Mouse (Mus musculus) stomach, embryonic 15.5 days (tissue): ENCODE data around the gene Pilra. TPM values are rescaled to one million over a fixed set of nuclear protein-coding genes. Genes with fewer than 3 reads are reported as not detected.

Experiments
- ATAC-seq: fragments of 200-750 bp; cut with Nextera tagmentation; 2 replicates; pipeline ENCODE4 v1.8.0; 2017; ENCODE audit warnings: low read depth, moderate number of reproducible peaks, moderate TSS enrichment; ENCODE audit not compliant: insufficient read depth, low FRiP score
- H3K27ac ChIP-seq: fragments of 300-500 bp; sonication (generic); 2 replicates; pipeline ENCODE4 v1.5.1; 2015; ENCODE audit warnings: mild to moderate bottlenecking, inconsistent platforms
- H3K27me3 ChIP-seq: fragments of 300-500 bp; sonication (generic); replicated peaks from 2 replicates; pipeline ENCODE4 v1.6.1; 2015; ENCODE audit warnings: inconsistent platforms
- H3K36me3 ChIP-seq: fragments of 300-500 bp; sonication (generic); 2 replicates; pipeline ENCODE4 v1.6.1; 2015; ENCODE audit warnings: inconsistent platforms
- H3K4me1 ChIP-seq: fragments of 300-500 bp; sonication (generic); 2 replicates; pipeline ENCODE4 v1.6.1; 2015; ENCODE audit warnings: inconsistent platforms
- H3K4me2 ChIP-seq: fragments of 300-500 bp; sonication (generic); 2 replicates; pipeline ENCODE4 v1.6.1; 2015; ENCODE audit warnings: mild to moderate bottlenecking, inconsistent platforms
- H3K4me3 ChIP-seq: fragments of 300-500 bp; sonication (generic); replicated peaks from 2 replicates; pipeline ENCODE4 v1.5.1; 2015; ENCODE audit warnings: inconsistent platforms
- H3K9ac ChIP-seq: fragments of 300-500 bp; sonication (generic); 2 replicates; pipeline ENCODE4 v1.6.1; 2015; ENCODE audit warnings: inconsistent platforms
- H3K9me3 ChIP-seq: fragments of 300-500 bp; sonication (generic); 2 replicates; pipeline ENCODE4 v1.6.1; 2016; ENCODE audit warnings: inconsistent platforms
- polyA plus RNA-seq: library from polyadenylated mRNA; unstranded; fragments of >200 nt; fragmentation: Nextera tagmentation; extraction: Ambion mirVana; gene quantifications from 2 replicates; pipeline ENCODE4 v1.2.1, GENCODE M21; 2015

Pilra gene
- polyA plus RNA-seq, 1 experiment from 2014 or later, result 2.2 TPM

GRCm38 (mm10) chr5:137772755-137773154 lies 63.3 kb downstream of the Pilra start:
- Histone ChIP-seq H3K27me3 (no peaks in the 10 kb centered on the region), H3K27ac (no peak overlapping the region), H3K4me1 (0 out of 2 replicates have a peak, but pooled peaks cover 8% of the 10 kb centered on the region), H3K9ac (no peak overlapping the region), H3K4me3 (no peak overlapping the region), H3K4me2 (no peak overlapping the region), H3K36me3 (no peaks in the 10 kb centered on the region), H3K9me3 (no peaks in the 10 kb centered on the region)
- no peak for ATAC-seq

Other genes with a start within 250 kb of the Pilra start
- 30.6 TPM in 2 replicates for gene Mospd3, start 235.2 kb downstream of the Pilra start, polyA plus RNA-seq
- 112 and 115 TPM in 2 replicates for gene Pcolce, start 222.5 kb downstream of the Pilra start, polyA plus RNA-seq
- 0.13 and 0.26 TPM in 2 replicates for gene Fbxo24, start 207.3 kb downstream of the Pilra start, polyA plus RNA-seq
- gene Lrch4, start 207.2 kb downstream of the Pilra start, polyA plus RNA-seq, result 36.0 and 38.5 TPM in 2 replicates
- gene Gm20605, start 207.1 kb downstream of the Pilra start, polyA plus RNA-seq, result 6.6 and 9.4 TPM in 2 replicates
- gene Sap25, start 194.9 kb downstream of the Pilra start, polyA plus RNA-seq, result 5.8 and 8.9 TPM in 2 replicates
- 0.06 and 0.09 TPM in 2 replicates for gene Irs3, start 190.6 kb downstream of the Pilra start, polyA plus RNA-seq
- 18.1 and 23.1 TPM in 2 replicates for gene Agfg2, start 151.6 kb downstream of the Pilra start, polyA plus RNA-seq
- gene Nyap1, start 94.7 kb downstream of the Pilra start, polyA plus RNA-seq, result 2.7 and 2.9 TPM in 2 replicates
- gene Tsc22d4, start 90.6 kb downstream of the Pilra start, polyA plus RNA-seq, result 130 and 138 TPM in 2 replicates
- 22.5 and 26.2 TPM in 2 replicates for gene Ppp1r35, start 57.4 kb downstream of the Pilra start, polyA plus RNA-seq
- 7.5 and 10.4 TPM in 2 replicates for gene Mepce, start 48.6 kb downstream of the Pilra start, polyA plus RNA-seq
- gene Zcwpw1, start 48.5 kb downstream of the Pilra start, polyA plus RNA-seq, result 18.3 and 20.5 TPM in 2 replicates
- gene Pilrb1, start 21.8 kb upstream of the Pilra start, polyA plus RNA-seq, result 0.89 and 1.6 TPM in 2 replicates
- 1.4 and 1.6 TPM in 2 replicates for gene Pilrb2, start 35.5 kb upstream of the Pilra start, polyA plus RNA-seq
- gene Cyp3a13, start 85.3 kb upstream of the Pilra start, polyA plus RNA-seq, result 9.3 and 10.4 TPM in 2 replicates
- gene Gjc3, start 126.8 kb upstream of the Pilra start, polyA plus RNA-seq, result 0.62 and 0.94 TPM in 2 replicates
- gene Azgp1, start 145.2 kb upstream of the Pilra start, polyA plus RNA-seq, result 0.43 and 0.46 TPM in 2 replicates
- not detected in 2 replicates for gene Smok3a, start 185.0 kb upstream of the Pilra start, polyA plus RNA-seq
- gene Smok3b, start 185.1 kb upstream of the Pilra start, polyA plus RNA-seq, result not detected in 2 replicates
- gene Smok3c, start 216.9 kb upstream of the Pilra start, polyA plus RNA-seq, result not detected in 2 replicates
- 13.6 and 14.8 TPM in 2 replicates for gene Zkscan1, start 248.8 kb upstream of the Pilra start, polyA plus RNA-seq